Mouse (Mus musculus): ENCODE measurements around the gene Kdm5a. TPM values are rescaled to one million over a fixed set of nuclear protein-coding genes. Genes with fewer than 3 reads are reported as not detected.

Gene Kdm5a
- polyA plus RNA-seq, 1 experiment from 2014 or later: 15.1 TPM

DNA sequence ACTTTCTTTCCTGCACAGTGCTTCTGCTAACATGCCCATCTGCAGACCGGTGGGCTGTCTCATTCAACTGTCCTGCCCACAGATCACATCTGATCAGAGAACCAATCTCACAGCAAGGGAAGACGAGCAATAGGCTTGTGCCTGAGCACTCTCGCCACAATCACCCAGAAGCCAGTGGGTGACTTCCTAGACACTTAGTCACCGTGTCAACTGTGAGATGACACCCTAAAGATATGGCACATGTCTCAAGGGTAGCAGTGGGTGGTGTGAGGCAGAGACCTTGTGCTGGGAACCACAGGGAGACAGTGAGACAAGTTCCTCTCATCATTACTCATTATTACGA lies 89.2 kb downstream of the Kdm5a start:
- no peak overlapping the region for H3K27ac ChIP-seq (ENCODE audit: low read length)
- ATAC-seq (ENCODE audit: low read depth): no peak
- peaks cover 15% of the 10 kb centered on the region for H3K4me1 ChIP-seq (ENCODE audit: control insufficient read depth, low read depth, low read length)
- H3K4me3 ChIP-seq (ENCODE audit: low read depth, low read length): no peak overlapping the region
- H3K9me3 ChIP-seq (replicated peaks; ENCODE audit: control insufficient read depth, low read length): no peaks in the 10 kb centered on the region
- no peak overlapping the region for H3K9ac ChIP-seq (ENCODE audit: low read depth, low read length)
- no peaks in the 10 kb centered on the region for H3K36me3 ChIP-seq (ENCODE audit: control insufficient read depth, insufficient read depth)
- no peaks in the 10 kb centered on the region for H3K27me3 ChIP-seq (ENCODE audit: control insufficient read depth, insufficient read depth, low read depth, low read length)
- 20% methylated on average over 5 of the region's 5 CpGs for WGBS (ENCODE audit: insufficient replicate concordance)
- no peak overlapping the region for H3K4me2 ChIP-seq (ENCODE audit: low read depth, low read length)

DNA sequence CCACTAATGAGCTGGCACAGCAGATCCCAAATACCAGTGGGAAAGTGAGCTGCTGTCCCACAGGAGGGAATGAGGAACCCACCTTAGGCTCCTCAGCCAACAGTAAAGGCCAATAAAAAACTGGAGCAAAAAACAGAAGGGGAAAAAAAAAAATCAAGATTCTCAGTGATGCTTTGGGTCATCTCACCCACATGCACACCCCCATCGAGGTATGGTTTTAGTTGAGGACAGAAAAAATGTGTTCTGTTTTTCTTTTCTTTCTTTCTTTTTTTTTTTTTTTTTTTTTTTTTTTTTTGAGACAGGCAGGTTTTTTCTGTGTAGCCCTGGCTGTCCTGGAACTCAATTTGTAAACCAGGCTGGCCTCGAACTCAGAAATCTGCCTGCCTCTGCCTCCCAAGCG lies 89.6 kb downstream of the Kdm5a start:
- H3K9me3 ChIP-seq (replicated peaks; ENCODE audit: control insufficient read depth, low read length): no peaks in the 10 kb centered on the region
- WGBS (ENCODE audit: insufficient replicate concordance): 65% methylated on average over 3 of the region's 3 CpGs
- peaks cover 15% of the 10 kb centered on the region for H3K4me1 ChIP-seq (ENCODE audit: control insufficient read depth, low read depth, low read length)
- no peak overlapping the region for H3K27ac ChIP-seq (ENCODE audit: low read length)
- H3K4me3 ChIP-seq (ENCODE audit: low read depth, low read length): no peak overlapping the region
- H3K4me2 ChIP-seq (ENCODE audit: low read depth, low read length): no peak overlapping the region
- H3K27me3 ChIP-seq (ENCODE audit: control insufficient read depth, insufficient read depth, low read depth, low read length): no peaks in the 10 kb centered on the region
- no peak for ATAC-seq (ENCODE audit: low read depth)
- no peaks in the 10 kb centered on the region for H3K36me3 ChIP-seq (ENCODE audit: control insufficient read depth, insufficient read depth)
- no peak overlapping the region for H3K9ac ChIP-seq (ENCODE audit: low read depth, low read length)

DNA sequence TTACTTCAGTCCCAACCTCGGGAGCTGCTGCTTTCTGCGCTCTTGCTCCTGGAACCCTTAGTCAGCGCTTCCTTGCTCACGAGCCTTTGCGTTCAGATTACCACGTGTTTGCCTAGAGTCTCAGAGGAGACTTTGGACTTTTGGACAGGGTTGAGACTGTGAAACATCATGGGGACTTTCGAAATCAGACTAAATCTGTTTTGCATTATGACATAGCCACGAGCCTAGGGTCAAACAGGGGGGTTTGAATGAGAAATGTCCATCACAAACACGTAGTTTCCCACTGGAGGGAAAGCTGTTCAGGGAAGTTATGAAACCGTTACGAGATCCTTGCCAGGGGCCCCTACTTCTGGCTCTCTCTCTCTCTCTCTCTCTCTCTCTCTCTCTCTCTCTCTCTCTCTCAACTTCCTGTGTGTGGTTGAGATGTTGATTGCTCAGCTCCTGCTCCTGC lies 90.7 kb downstream of the Kdm5a start:
- WGBS (ENCODE audit: insufficient replicate concordance): 7% methylated on average over 11 of the region's 11 CpGs
- no peaks in the 10 kb centered on the region for H3K27me3 ChIP-seq (ENCODE audit: control insufficient read depth, insufficient read depth, low read depth, low read length)
- peaks cover 15% of the 10 kb centered on the region for H3K4me1 ChIP-seq (ENCODE audit: control insufficient read depth, low read depth, low read length)
- H3K27ac ChIP-seq (ENCODE audit: low read length): peak overlapping the region; percentile 68
- no peak overlapping the region for H3K4me3 ChIP-seq (ENCODE audit: low read depth, low read length)
- H3K4me2 ChIP-seq (ENCODE audit: low read depth, low read length): peak overlapping the region; percentile 33
- H3K36me3 ChIP-seq (ENCODE audit: control insufficient read depth, insufficient read depth): no peaks in the 10 kb centered on the region
- no peaks in the 10 kb centered on the region for H3K9me3 ChIP-seq (replicated peaks; ENCODE audit: control insufficient read depth, low read length)
- peak; percentile 81 for ATAC-seq (ENCODE audit: low read depth)
- H3K9ac ChIP-seq (ENCODE audit: low read depth, low read length): no peak overlapping the region

DNA sequence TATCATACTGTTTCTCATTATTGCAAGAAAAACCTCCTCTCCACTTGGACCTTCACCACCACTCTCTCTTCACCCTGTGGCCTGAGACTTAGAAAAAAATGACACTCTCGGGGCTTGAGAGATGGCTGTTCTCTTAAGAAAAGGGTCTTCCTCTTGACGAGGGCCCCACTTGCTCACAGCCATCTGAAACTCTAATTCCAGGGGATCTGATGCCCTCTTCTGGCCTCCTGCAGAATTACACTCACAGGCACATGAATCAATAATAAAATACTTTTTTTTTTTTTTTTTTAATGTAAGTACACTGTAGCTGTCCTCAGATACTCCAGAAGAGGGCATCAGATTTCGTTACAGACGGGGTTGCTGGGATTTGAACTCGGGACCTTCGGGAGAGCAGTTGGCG lies 93.2 kb downstream of the Kdm5a start:
- Histone ChIP-seq H3K9me3 (replicated peaks; ENCODE audit: control insufficient read depth, low read length) (no peaks in the 10 kb centered on the region), H3K27me3 (ENCODE audit: control insufficient read depth, insufficient read depth, low read depth, low read length) (peaks cover 6% of the 10 kb centered on the region), H3K36me3 (ENCODE audit: control insufficient read depth, insufficient read depth) (no peaks in the 10 kb centered on the region), H3K9ac (ENCODE audit: low read depth, low read length) (no peak overlapping the region), H3K27ac (ENCODE audit: low read length) (no peak overlapping the region), H3K4me2 (ENCODE audit: low read depth, low read length) (no peak overlapping the region), H3K4me3 (ENCODE audit: low read depth, low read length) (no peak overlapping the region), H3K4me1 (ENCODE audit: control insufficient read depth, low read depth, low read length) (peaks cover 15% of the 10 kb centered on the region)
- no peak for ATAC-seq (ENCODE audit: low read depth)
- WGBS (ENCODE audit: insufficient replicate concordance): 45% methylated on average over 7 of the region's 7 CpGs

DNA sequence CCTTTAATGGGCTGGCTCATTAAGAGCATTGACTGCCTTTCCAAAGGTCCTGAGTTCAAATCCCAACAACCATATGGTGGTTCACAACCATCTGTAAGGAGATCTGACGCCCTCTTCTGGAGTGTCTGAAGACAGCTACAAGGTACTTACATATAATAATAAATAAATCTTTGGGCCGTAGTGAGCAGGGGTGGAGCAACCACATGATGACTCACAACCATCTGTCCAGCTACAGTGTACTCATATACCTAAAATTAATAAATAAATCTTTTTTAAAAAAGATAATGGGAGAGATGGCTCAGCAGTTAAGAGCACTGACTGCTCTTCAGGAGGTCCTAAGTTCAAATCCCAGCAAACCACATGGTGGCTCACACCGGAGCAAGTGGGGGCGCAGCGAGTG lies 93.8 kb downstream of the Kdm5a start:
- peaks cover 16% of the 10 kb centered on the region for H3K4me1 ChIP-seq (ENCODE audit: control insufficient read depth, low read depth, low read length)
- WGBS (ENCODE audit: insufficient replicate concordance): 74% methylated on average over 5 of the region's 5 CpGs
- no peak overlapping the region for H3K4me3 ChIP-seq (ENCODE audit: low read depth, low read length)
- no peak overlapping the region for H3K4me2 ChIP-seq (ENCODE audit: low read depth, low read length)
- H3K27me3 ChIP-seq (ENCODE audit: control insufficient read depth, insufficient read depth, low read depth, low read length): peaks cover 9% of the 10 kb centered on the region
- no peak overlapping the region for H3K27ac ChIP-seq (ENCODE audit: low read length)
- ATAC-seq (ENCODE audit: low read depth): no peak
- no peak overlapping the region for H3K9ac ChIP-seq (ENCODE audit: low read depth, low read length)
- H3K36me3 ChIP-seq (ENCODE audit: control insufficient read depth, insufficient read depth): no peaks in the 10 kb centered on the region
- no peaks in the 10 kb centered on the region for H3K9me3 ChIP-seq (replicated peaks; ENCODE audit: control insufficient read depth, low read length)

DNA sequence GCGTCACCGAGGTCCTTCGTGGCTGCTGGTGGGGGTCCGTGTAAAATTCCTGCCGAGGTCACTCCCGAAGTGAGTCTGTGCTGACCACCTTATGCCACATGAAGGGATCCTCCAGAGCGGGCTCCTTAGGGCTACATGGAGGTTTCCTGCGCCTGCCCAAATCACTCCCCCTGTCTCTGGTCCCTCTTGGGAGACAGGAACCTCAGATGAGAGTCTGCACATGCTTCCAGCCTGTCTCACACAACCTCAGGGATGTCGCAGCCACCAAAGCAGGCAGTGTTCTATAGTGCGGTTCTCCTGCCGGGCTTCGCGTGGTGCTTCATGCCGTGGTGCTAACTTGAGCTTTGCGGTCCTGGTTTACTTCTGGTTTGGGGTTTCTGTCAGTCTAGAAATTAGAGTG lies 97.3 kb downstream of the Kdm5a start:
- Histone ChIP-seq H3K9me3 (replicated peaks; ENCODE audit: control insufficient read depth, low read length) (no peaks in the 10 kb centered on the region), H3K4me1 (ENCODE audit: control insufficient read depth, low read depth, low read length) (peaks cover 25% of the 10 kb centered on the region), H3K4me3 (ENCODE audit: low read depth, low read length) (no peak overlapping the region), H3K36me3 (ENCODE audit: control insufficient read depth, insufficient read depth) (no peaks in the 10 kb centered on the region), H3K27ac (ENCODE audit: low read length) (no peak overlapping the region), H3K9ac (ENCODE audit: low read depth, low read length) (no peak overlapping the region), H3K27me3 (ENCODE audit: control insufficient read depth, insufficient read depth, low read depth, low read length) (peaks cover 10% of the 10 kb centered on the region), H3K4me2 (ENCODE audit: low read depth, low read length) (no peak overlapping the region)
- 63% methylated on average over 15 of the region's 15 CpGs for WGBS (ENCODE audit: insufficient replicate concordance)
- ATAC-seq (ENCODE audit: low read depth): no peak

DNA sequence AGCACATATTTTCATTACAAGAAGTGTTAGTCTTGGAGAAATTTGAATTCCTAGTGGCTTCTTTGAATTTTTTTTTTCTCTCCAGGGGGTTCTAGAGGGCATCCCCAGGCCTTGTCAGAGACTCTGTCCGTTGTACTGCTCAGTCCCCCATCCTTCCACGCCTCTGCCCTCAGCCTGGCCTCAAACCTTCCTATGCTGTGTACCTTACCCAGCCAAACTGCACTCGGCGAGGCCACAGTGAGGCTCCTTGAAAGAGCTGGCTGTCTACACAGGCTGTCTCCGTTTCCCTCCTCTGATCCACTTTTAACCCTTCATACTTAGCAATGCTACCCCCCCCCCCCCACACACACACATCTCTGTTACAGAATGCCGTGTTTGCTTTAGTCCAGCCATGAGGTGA lies 98.3 kb downstream of the Kdm5a start:
- 56% methylated on average over 6 of the region's 6 CpGs for WGBS (ENCODE audit: insufficient replicate concordance)
- Histone ChIP-seq H3K27ac (ENCODE audit: low read length) (no peak overlapping the region), H3K27me3 (ENCODE audit: control insufficient read depth, insufficient read depth, low read depth, low read length) (peaks cover 10% of the 10 kb centered on the region), H3K4me2 (ENCODE audit: low read depth, low read length) (no peak overlapping the region), H3K36me3 (ENCODE audit: control insufficient read depth, insufficient read depth) (no peaks in the 10 kb centered on the region), H3K9ac (ENCODE audit: low read depth, low read length) (no peak overlapping the region), H3K4me3 (ENCODE audit: low read depth, low read length) (no peak overlapping the region), H3K9me3 (replicated peaks; ENCODE audit: control insufficient read depth, low read length) (no peaks in the 10 kb centered on the region), H3K4me1 (ENCODE audit: control insufficient read depth, low read depth, low read length) (peaks cover 34% of the 10 kb centered on the region)
- no peak for ATAC-seq (ENCODE audit: low read depth)

DNA sequence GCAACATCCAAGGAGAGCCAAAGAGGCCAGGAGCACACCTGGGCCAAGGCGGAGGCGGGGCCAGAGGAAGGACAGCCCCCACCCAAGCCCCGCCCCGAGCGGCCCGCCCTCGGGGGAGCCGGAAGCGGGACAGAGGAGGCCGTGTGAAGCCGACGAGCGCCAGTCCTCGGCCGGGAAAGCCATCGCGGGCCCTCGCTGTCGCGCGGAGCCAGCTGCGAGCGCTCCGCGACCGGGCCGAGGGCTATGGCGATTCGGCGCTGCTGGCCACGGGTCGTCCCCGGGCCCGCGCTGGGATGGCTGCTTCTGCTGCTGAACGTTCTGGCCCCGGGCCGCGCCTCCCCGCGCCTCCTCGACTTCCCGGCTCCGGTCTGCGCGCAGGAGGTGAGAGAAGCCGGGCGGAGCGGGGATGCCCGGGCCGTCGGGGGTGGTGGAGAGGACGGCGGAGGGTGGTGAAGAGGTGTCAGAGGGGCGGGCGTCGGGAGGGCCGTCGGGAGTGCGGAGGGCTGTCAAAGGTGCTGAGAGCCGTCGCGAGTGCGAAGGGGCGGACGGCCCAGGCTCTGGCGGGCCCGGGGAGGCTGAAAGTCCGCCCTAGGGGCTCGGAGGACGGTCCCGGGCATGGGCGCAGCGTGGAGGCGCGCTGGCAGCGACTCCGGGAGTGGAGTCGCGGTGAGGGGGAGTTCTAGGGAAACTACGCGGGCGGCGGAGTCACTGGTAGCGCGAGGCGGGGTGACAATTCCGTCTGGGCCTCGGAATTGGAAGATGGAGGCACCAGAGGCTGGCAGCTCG lies 99.4 kb downstream of the Kdm5a start, which contains the start of gene Il17ra:
TSS of gene Il17ra (plus strand) at position 162 of the 786 bp plus-strand sequence.
- H3K27me3 ChIP-seq (ENCODE audit: control insufficient read depth, insufficient read depth, low read depth, low read length): peaks cover 10% of the 10 kb centered on the region
- under 1% methylated on average over 89 of the region's 90 CpGs for WGBS (ENCODE audit: insufficient replicate concordance)
- H3K36me3 ChIP-seq (ENCODE audit: control insufficient read depth, insufficient read depth): no peaks in the 10 kb centered on the region
- no peaks in the 10 kb centered on the region for H3K9me3 ChIP-seq (replicated peaks; ENCODE audit: control insufficient read depth, low read length)
- H3K9ac ChIP-seq (ENCODE audit: low read depth, low read length): peak within 1 kb of the TSS; percentile 85
- H3K4me2 ChIP-seq (ENCODE audit: low read depth, low read length): peak within 1 kb of the TSS; percentile 98
- ATAC-seq (ENCODE audit: low read depth): peak; percentile 90
- peak within 1 kb of the TSS; percentile 76 for H3K4me3 ChIP-seq (ENCODE audit: low read depth, low read length)
- H3K27ac ChIP-seq (ENCODE audit: low read length): peak within 1 kb of the TSS; percentile 75
- peaks cover 40% of the 10 kb centered on the region for H3K4me1 ChIP-seq (ENCODE audit: control insufficient read depth, low read depth, low read length)

DNA sequence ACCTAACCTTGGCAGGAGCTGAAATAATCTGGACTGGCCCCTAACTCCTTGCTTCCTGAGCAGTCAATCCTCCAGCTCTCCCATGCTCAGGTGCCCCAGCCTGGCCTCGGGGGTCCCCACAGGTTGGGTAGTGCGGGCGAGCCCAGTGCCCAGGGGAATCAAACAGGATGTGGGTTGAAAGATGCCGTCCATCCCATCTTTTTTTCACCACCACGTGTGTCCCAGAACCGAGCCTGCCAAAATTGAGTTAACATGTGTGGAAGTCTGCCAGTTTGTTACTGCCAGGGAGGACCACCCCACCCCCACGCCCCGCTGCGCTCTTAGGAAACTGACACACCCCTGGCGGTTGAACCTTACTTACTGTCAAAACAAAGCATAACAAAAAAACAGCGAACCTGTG lies 100.0 kb downstream of the Kdm5a start:
- Histone ChIP-seq H3K9ac (ENCODE audit: low read depth, low read length) (peak overlapping the region; percentile 85), H3K4me2 (ENCODE audit: low read depth, low read length) (peak overlapping the region; percentile 98), H3K27ac (ENCODE audit: low read length) (peak overlapping the region; percentile 75), H3K4me1 (ENCODE audit: control insufficient read depth, low read depth, low read length) (peaks cover 40% of the 10 kb centered on the region), H3K27me3 (ENCODE audit: control insufficient read depth, insufficient read depth, low read depth, low read length) (peaks cover 10% of the 10 kb centered on the region), H3K9me3 (replicated peaks; ENCODE audit: control insufficient read depth, low read length) (no peaks in the 10 kb centered on the region), H3K4me3 (ENCODE audit: low read depth, low read length) (peak overlapping the region; percentile 76), H3K36me3 (ENCODE audit: control insufficient read depth, insufficient read depth) (no peaks in the 10 kb centered on the region)
- no peak for ATAC-seq (ENCODE audit: low read depth)
- WGBS (ENCODE audit: insufficient replicate concordance): 1% methylated on average over 11 of the region's 11 CpGs

All from liver, embryonic 16.5 days (tissue).